Mouse (Mus musculus) stomach, embryonic 16.5 days (tissue): ENCODE results near the gene Phykpl. TPM values are rescaled to one million over a fixed set of nuclear protein-coding genes. Genes with fewer than 3 reads are reported as not detected.

Experiments used
- ATAC-seq: fragments of 200-750 bp; cut with Nextera tagmentation; 2 replicates; pipeline ENCODE4 v1.8.0; 2017; ENCODE audit warnings: moderate number of reproducible peaks, moderate TSS enrichment; ENCODE audit not compliant: insufficient read depth, low FRiP score
- H3K27ac ChIP-seq: fragments of 300-500 bp; sonication (generic); 2 replicates; pipeline ENCODE4 v1.5.1; 2014; ENCODE audit warnings: low read length
- H3K27me3 ChIP-seq: fragments of 300-500 bp; sonication (generic); 2 replicates; pipeline ENCODE4 v1.6.1; 2014; ENCODE audit warnings: low read length, control low read depth, mixed read lengths; ENCODE audit not compliant: control insufficient read depth, insufficient read depth
- H3K36me3 ChIP-seq: fragments of 300-500 bp; sonication (generic); 2 replicates; pipeline ENCODE4 v1.6.1; 2014; ENCODE audit warnings: low read length; ENCODE audit not compliant: control insufficient read depth, insufficient read depth
- H3K4me1 ChIP-seq: fragments of 300-500 bp; sonication (generic); 2 replicates; pipeline ENCODE4 v1.6.1; 2014; ENCODE audit warnings: low read length, control low read depth, mixed read lengths; ENCODE audit not compliant: control insufficient read depth, insufficient read depth
- H3K4me2 ChIP-seq: fragments of 300-500 bp; sonication (generic); 2 replicates; pipeline ENCODE4 v1.6.1; 2014; ENCODE audit warnings: low read depth, low read length, mixed read lengths
- H3K4me3 ChIP-seq: fragments of 300-500 bp; sonication (generic); replicated peaks from 2 replicates; pipeline ENCODE4 v1.5.1; 2014; ENCODE audit warnings: mild to moderate bottlenecking, low read length
- H3K9ac ChIP-seq: fragments of 300-500 bp; sonication (generic); 2 replicates; pipeline ENCODE4 v1.6.1; 2014; ENCODE audit warnings: low read length
- H3K9me3 ChIP-seq: fragments of 300-500 bp; sonication (generic); replicated peaks from 2 replicates; pipeline ENCODE4 v1.6.1; 2016; ENCODE audit warnings: low read length, control low read depth; ENCODE audit not compliant: control insufficient read depth
- WGBS: fragments of 180-500 bp; shearing (Covaris S2); extraction: QIAGEN DNeasy Blood & Tissue Kit; methylation state at CpG from one replicate; pipeline ENCODE4 v1.1.7; 2014; 5-methylcytosine and 5-hydroxymethylcytosine counted together
- polyA plus RNA-seq: library from polyadenylated mRNA; unstranded; fragments of >200 nt; fragmentation: Nextera tagmentation; extraction: Ambion mirVana; gene quantifications from 2 replicates; pipeline ENCODE4 v1.2.1, GENCODE M21; 2015

Gene Phykpl
- polyA plus RNA-seq, 1 experiment from 2014 or later = 20.1 TPM

- Histone ChIP-seq H3K9ac (no peak overlapping the region), H3K36me3 (peaks cover 34% of the 10 kb centered on the region), H3K27me3 (no peaks in the 10 kb centered on the region), H3K4me2 (no peak overlapping the region), H3K27ac (no peak overlapping the region), H3K4me1 (no peaks in the 10 kb centered on the region; the same call in 1 of the 2 replicates), H3K9me3 (no peaks in the 10 kb centered on the region), H3K4me3 (no peak overlapping the region)
- no peak for ATAC-seq
- 83% methylated on average over 7 of the region's 7 CpGs for WGBS
Observed at GRCm38 (mm10) chr11:51591915-51592314, 7.4 kb downstream of the Phykpl start.

DNA sequence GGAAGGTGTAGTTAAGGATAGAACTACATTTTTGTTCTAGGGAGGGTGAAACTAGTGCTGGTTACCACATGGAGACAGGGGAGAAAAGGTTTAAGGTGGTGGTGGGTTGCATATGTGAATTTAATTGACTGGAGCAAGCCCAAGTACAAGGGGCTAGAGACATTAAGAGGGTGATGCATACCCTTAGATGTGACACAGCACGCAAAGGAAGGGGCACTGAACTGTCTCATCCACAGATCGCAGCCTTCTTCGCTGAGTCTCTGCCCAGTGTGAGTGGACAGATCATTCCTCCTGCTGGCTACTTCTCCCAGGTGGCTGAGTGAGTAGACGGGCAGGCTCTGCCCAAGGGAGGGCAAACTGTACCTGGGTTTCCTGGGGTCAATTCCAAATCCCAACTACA, 8.8 kb downstream of the Phykpl start:
- WGBS = 94% methylated on average over 4 of the region's 4 CpGs
- Histone ChIP-seq H3K36me3 (peaks cover 33% of the 10 kb centered on the region), H3K9ac (no peak overlapping the region), H3K27ac (no peak overlapping the region), H3K27me3 (no peaks in the 10 kb centered on the region), H3K9me3 (no peaks in the 10 kb centered on the region), H3K4me3 (no peak overlapping the region), H3K4me1 (no peaks in the 10 kb centered on the region; the same call in 1 of the 2 replicates), H3K4me2 (no peak overlapping the region)
- no peak for ATAC-seq

DNA sequence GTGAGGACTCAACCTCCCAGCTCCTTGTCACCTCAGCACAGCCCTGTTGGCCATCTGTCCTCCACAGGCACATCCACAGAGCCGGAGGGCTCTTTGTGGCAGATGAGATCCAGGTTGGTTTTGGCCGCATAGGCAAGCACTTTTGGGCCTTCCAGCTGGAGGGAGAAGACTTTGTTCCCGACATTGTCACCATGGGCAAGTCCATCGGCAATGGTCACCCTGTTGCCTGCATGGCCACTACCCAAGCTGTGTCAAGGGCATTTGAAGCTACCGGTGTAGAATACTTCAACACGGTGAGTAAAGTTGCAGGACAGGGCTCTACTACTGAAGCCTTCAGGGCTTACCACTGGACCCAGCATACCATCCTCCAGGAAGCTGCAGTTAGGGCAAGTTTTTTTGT, 9.3 kb downstream of the Phykpl start:
- Histone ChIP-seq H3K36me3 (peaks cover 34% of the 10 kb centered on the region), H3K9ac (no peak overlapping the region), H3K9me3 (no peaks in the 10 kb centered on the region), H3K4me2 (no peak overlapping the region), H3K27me3 (no peaks in the 10 kb centered on the region), H3K4me3 (no peak overlapping the region), H3K27ac (no peak overlapping the region), H3K4me1 (no peaks in the 10 kb centered on the region; the same call in 1 of the 2 replicates)
- ATAC-seq = no peak
- WGBS = 86% methylated on average over 6 of the region's 6 CpGs

- ATAC-seq = no peak
- H3K27ac ChIP-seq = no peak overlapping the region
- H3K36me3 ChIP-seq = peaks cover 31% of the 10 kb centered on the region
- H3K4me2 ChIP-seq = no peak overlapping the region
- no peaks in the 10 kb centered on the region; the same call in 1 of the 2 replicates for H3K4me1 ChIP-seq
- H3K9ac ChIP-seq = no peak overlapping the region
- 68% methylated on average over 3 of the region's 3 CpGs for WGBS
- H3K9me3 ChIP-seq = no peaks in the 10 kb centered on the region
- no peak overlapping the region for H3K4me3 ChIP-seq
- no peaks in the 10 kb centered on the region for H3K27me3 ChIP-seq
Observed at GRCm38 (mm10) chr11:51594715-51595350, 10.3 kb downstream of the Phykpl start.

DNA sequence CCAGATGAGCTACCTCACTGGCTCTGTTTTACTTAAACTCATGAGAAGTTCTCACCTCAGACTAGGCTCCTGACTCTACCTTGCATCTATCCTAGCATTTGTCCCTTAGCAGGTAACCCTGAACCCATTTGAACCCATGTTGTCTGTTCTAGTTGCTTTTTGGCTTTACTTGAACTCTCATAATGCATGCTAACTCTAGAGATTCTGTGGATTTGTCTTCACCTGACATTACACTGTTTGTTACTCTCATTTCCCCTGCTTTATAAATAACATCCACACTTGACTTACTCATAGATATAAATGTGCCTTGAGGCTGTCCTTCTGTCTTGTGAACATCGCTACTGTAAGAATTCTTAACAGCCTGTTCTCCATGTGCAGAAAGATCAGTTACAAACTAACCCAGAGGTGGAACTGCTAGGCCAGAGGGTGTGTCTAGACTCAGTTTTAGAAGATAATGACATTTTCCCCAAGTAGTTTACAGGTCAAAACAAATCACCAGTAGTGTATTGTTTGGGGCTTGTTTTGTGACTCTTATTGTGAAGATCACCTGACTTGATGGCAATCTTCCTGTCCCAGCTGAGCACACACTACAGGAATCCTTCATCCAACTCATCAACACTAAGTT, 11.0 kb downstream of the Phykpl start:
- Histone ChIP-seq H3K9me3 (no peaks in the 10 kb centered on the region), H3K27ac (no peak overlapping the region), H3K4me2 (no peak overlapping the region), H3K9ac (no peak overlapping the region), H3K36me3 (peaks cover 34% of the 10 kb centered on the region), H3K4me3 (no peak overlapping the region), H3K27me3 (no peaks in the 10 kb centered on the region), H3K4me1 (no peaks in the 10 kb centered on the region; the same call in 1 of the 2 replicates)
- no peak for ATAC-seq
- WGBS = 90% methylated on average over 1 of the region's 1 CpGs

DNA sequence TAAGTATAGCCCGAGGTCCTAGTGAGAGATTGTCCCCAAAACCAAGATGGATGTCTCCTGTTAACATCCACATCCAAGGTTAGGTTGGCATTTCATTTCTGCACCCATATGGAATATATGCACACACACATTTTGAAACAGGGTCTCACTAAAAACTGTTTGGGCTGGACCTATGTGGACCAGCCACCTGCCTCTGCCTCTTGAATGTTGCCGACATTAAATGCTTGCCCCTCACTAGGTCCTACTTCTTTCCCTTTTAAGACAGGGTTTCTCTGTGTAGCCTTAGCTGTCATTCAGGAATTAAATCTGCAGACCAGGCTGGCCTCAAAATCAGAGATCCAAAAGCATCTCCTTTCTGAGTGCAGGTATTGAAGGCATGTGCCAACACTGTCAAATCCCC, 13.0 kb downstream of the Phykpl start:
- Histone ChIP-seq H3K27me3 (no peaks in the 10 kb centered on the region), H3K9me3 (no peaks in the 10 kb centered on the region), H3K4me2 (no peak overlapping the region), H3K4me3 (no peak overlapping the region), H3K36me3 (peaks cover 48% of the 10 kb centered on the region), H3K4me1 (no peaks in the 10 kb centered on the region), H3K27ac (no peak overlapping the region), H3K9ac (no peak overlapping the region)
- ATAC-seq = no peak
- 70% methylated on average over 2 of the region's 2 CpGs for WGBS

GRCm38 (mm10) chr11:51602253-51602652, 17.7 kb downstream of the Phykpl start:
- 83% methylated on average over 3 of the region's 3 CpGs for WGBS
- Histone ChIP-seq H3K27me3 (no peaks in the 10 kb centered on the region), H3K4me3 (no peak overlapping the region), H3K9me3 (no peaks in the 10 kb centered on the region), H3K4me2 (no peak overlapping the region), H3K27ac (no peak overlapping the region), H3K9ac (0 out of 2 replicates have a peak overlapping the region, but pooled peaks have one; percentile 20), H3K4me1 (peaks cover 21% of the 10 kb centered on the region), H3K36me3 (peaks cover 50% of the 10 kb centered on the region)
- ATAC-seq = no peak

DNA sequence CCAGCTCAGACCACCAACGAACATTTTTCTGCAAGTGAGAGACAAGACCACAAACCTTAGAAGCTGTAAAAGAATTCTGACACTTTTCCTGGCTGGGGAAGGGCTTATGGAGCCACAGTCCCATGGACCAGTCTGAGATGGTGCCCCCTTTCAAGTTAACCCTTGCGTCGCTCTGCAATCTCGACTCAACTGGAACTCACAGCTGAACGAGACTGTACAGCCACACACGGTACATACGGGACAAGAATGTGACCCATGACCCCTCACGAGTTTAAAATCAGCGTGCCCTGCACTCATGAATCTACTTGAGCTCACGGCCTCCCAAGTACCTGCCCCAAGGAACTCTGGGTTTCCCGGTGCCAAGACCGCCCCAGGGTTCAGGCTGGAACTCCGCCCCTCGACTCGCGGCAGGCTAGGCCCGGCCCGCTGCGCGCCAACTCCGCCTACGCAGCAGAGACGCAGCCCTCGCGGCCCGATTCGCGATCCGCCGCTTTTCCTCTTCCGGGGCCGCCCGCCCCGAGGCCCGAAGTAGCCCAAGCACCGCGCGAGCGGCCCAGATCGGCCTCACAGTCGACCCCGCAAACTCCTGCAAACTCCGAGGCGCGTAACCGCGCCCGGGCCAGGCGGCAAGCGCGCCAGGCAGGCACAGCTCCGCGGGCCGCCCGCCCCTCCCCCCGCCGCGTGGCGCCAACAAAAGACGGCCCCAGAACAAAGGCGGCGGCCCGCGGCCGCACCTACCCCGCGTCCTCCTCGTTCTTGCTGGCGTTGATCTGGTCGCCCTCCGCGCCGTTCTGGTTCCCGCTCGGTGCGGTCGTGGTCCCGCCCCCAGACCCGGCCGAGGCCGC, 21.3 kb downstream of the Phykpl start:
- Histone ChIP-seq H3K4me3 (peak overlapping the region; percentile 93), H3K4me1 (peaks cover 30% of the 10 kb centered on the region), H3K36me3 (peaks cover 38% of the 10 kb centered on the region), H3K27me3 (no peaks in the 10 kb centered on the region), H3K9ac (peak overlapping the region; percentile 99), H3K9me3 (no peaks in the 10 kb centered on the region), H3K27ac (peak overlapping the region; percentile 95), H3K4me2 (peak overlapping the region; percentile 83)
- ATAC-seq = peak; percentile 81
- under 1% methylated on average over 76 of the region's 81 CpGs for WGBS
